In genomic region chr4:154655134-154655910, GRCm38 (mm10) we compare ENCODE assay signal across 15 mouse cellular contexts. TPM values are rescaled to one million over a fixed set of nuclear protein-coding genes. Genes with fewer than 3 reads are reported as not detected.
DNase-seq lines count a peak whose midpoint lies in the region; ATAC-seq lines count a peak whose summit lies in the region.
"Had no signal": no experiment of that assay in that cellular context is flagged by ENCODE, and none has a peak within 500 bp of the region (broad histone marks: within the 10 kb centered on the region; RNA-seq: fewer than 3 reads in every experiment).

No protein-coding gene starts in this region.

- no peak overlapping the region for H3K27ac ChIP-seq in kidney, embryonic 15.5 days
- H3K27ac ChIP-seq: embryonic facial prominence, embryonic 10.5 days; hindbrain, embryonic 13.5 days; midbrain, embryonic 12.5 days had no signal

- H3K4me1 ChIP-seq in kidney, embryonic 15.5 days = peaks cover 10% of the 10 kb centered on the region

- H3K4me2 ChIP-seq in kidney, embryonic 15.5 days = no peak overlapping the region
- H3K4me2 ChIP-seq: hindbrain, embryonic 13.5 days; liver, embryonic 11.5 days; midbrain, embryonic 12.5 days had no signal

- DNase-seq in cerebellum, adult 9-10 months = peak; percentile 5
- DNase-seq in cerebellum, postnatal 25 days = no peak
- peak; percentile 61 for DNase-seq in kidney, postnatal 10 days
- DNase-seq in R1 (ENCODE audit: low read depth, low spot score) = peak; percentile 96
- DNase-seq in layer of hippocampus, adult 8-10 months (ENCODE audit: low spot score in 2 of 2) = peak; percentile 64 to 76
- no peak for DNase-seq in thymus, postnatal 0 days (ENCODE audit: low spot score)
- no peak for DNase-seq in thymus, postnatal 36 days
- DNase-seq: B cell, adult 2 months had no signal

- ATAC-seq in kidney, embryonic 15.5 days (replicated peaks; ENCODE audit: low FRiP score) = no peak

- H3K4me3 ChIP-seq in kidney, embryonic 15.5 days (replicated peaks) = no peak overlapping the region
- H3K4me3 ChIP-seq: embryonic facial prominence, embryonic 10.5 days; hindbrain, embryonic 13.5 days; midbrain, embryonic 12.5 days had no signal

- WGBS in kidney, embryonic 15.5 days = 77% methylated on average over 15 of the region's 15 CpGs

- H3K27me3 ChIP-seq in kidney, embryonic 15.5 days = peaks cover 83% of the 10 kb centered on the region

- H3K9me3 ChIP-seq in kidney, embryonic 15.5 days (replicated peaks) = no peaks in the 10 kb centered on the region
- H3K9me3 ChIP-seq: embryonic facial prominence, embryonic 10.5 days; hindbrain, embryonic 13.5 days; midbrain, embryonic 12.5 days had no signal

- H3K36me3 ChIP-seq in kidney, embryonic 15.5 days = no peaks in the 10 kb centered on the region
- H3K36me3 ChIP-seq: embryonic facial prominence, embryonic 10.5 days; hindbrain, embryonic 13.5 days; midbrain, embryonic 12.5 days had no signal

- H3K9ac ChIP-seq in kidney, embryonic 15.5 days = no peak overlapping the region
- H3K9ac ChIP-seq: hindbrain, embryonic 13.5 days; midbrain, embryonic 12.5 days had no signal

RNA-seq across cellular contexts. Expression of gene Actrt2, which starts 12.3 kb away (rescaled TPM):
- not detected in 2 replicates for polyA plus RNA-seq in kidney, embryonic 15.5 days (2015; fragmentation: Nextera tagmentation; extraction: Ambion mirVana)
- not detected for total RNA-seq in layer of hippocampus, adult 8-10 months (2022)
- not detected in 2 replicates for polyA plus RNA-seq in thymus, postnatal 0 days (2015; fragmentation: Nextera tagmentation; extraction: Ambion mirVana)
- total RNA-seq: layer of hippocampus, postnatal 14 days; neutrophil, adult 5-6 weeks had no signal
- polyA plus RNA-seq: embryonic facial prominence, embryonic 10.5 days; hindbrain, embryonic 13.5 days; liver, embryonic 11.5 days; midbrain, embryonic 12.5 days had no signal

RNA-seq across cellular contexts. Expression of gene Prdm16, which starts 18.6 kb away (rescaled TPM):
- polyA plus RNA-seq in kidney, embryonic 15.5 days (2015; fragmentation: Nextera tagmentation; extraction: Ambion mirVana) = 22.0 and 22.1 TPM in 2 replicates
- 10 to 100 TPM in 3 of 4 experiments, 1 to 10 TPM in 1; 9.3 to 15.5 (median 13.9) TPM for total RNA-seq in layer of hippocampus, adult 8-10 months (2022)
- polyA plus RNA-seq in thymus, postnatal 0 days (2015; fragmentation: Nextera tagmentation; extraction: Ambion mirVana) = 6.6 and 7.6 TPM in 2 replicates

Comparison
In these comparisons a context has a peak if more than half of its experiments do, and no peak if none do; other contexts are left out.
1. DNase-seq: peak in cerebellum, adult 9-10 months (single experiment), kidney, postnatal 10 days (single experiment), R1 (single experiment) and layer of hippocampus, adult 8-10 months (2 of 2); none in cerebellum, postnatal 25 days (0 of 2), thymus, postnatal 0 days (single experiment) and thymus, postnatal 36 days (0 of 2).